Mouse (Mus musculus): ENCODE data around the gene Dupd1.
"Not testable (repeated sequence)": the region's sequence is repeated elsewhere in the genome, so short reads cannot be mapped to it uniquely, and the experiment has no call there.

Dupd1 gene

GRCm38 (mm10) chr14:21676223-21676622 lies 38.2 kb downstream of the Dupd1 start:
- no peak for DNase-seq (ENCODE audit: low read depth in 2 of 2, low spot score in 2 of 2)

GRCm38 (mm10) chr14:21674471-21674870 lies 39.9 kb downstream of the Dupd1 start:
- no peak for DNase-seq (ENCODE audit: low read depth in 2 of 2, low spot score in 2 of 2)

GRCm38 (mm10) chr14:21673100-21673499 lies 41.3 kb downstream of the Dupd1 start:
- DNase-seq (ENCODE audit: low read depth in 2 of 2, low spot score in 2 of 2): no peak

- not testable (repeated sequence) for DNase-seq (ENCODE audit: low read depth in 2 of 2, low spot score in 2 of 2)
These were observed 43.9 kb downstream of the Dupd1 start for GRCm38 (mm10) chr14:21670422-21671006.

- DNase-seq (ENCODE audit: low read depth in 2 of 2, low spot score in 2 of 2): no peak
These were observed 44.5 kb downstream of the Dupd1 start for GRCm38 (mm10) chr14:21669633-21670421.

- no peak for DNase-seq (ENCODE audit: low read depth in 2 of 2, low spot score in 2 of 2)
These were observed 45.2 kb downstream of the Dupd1 start for GRCm38 (mm10) chr14:21669218-21669617.

GRCm38 (mm10) chr14:21662465-21663142 lies 51.8 kb downstream of the Dupd1 start:
- DNase-seq (ENCODE audit: low read depth in 2 of 2, low spot score in 2 of 2): no peak

GRCm38 (mm10) chr14:21659652-21660051 lies 54.7 kb downstream of the Dupd1 start:
- peak; percentile 30 to 58 for DNase-seq (ENCODE audit: low read depth in 2 of 2, low spot score in 2 of 2)

- no peak for DNase-seq (ENCODE audit: low read depth in 2 of 2, low spot score in 2 of 2)
These were observed 55.2 kb downstream of the Dupd1 start for GRCm38 (mm10) chr14:21659155-21659554.

GRCm38 (mm10) chr14:21653813-21654212 lies 60.6 kb downstream of the Dupd1 start:
- peak; percentile 37 to 44 for DNase-seq (ENCODE audit: low read depth in 2 of 2, low spot score in 2 of 2)

GRCm38 (mm10) chr14:21640806-21641435 lies 73.5 kb downstream of the Dupd1 start:
- no peak for DNase-seq (ENCODE audit: low read depth in 2 of 2, low spot score in 2 of 2)

- no peak for DNase-seq (ENCODE audit: low read depth in 2 of 2, low spot score in 2 of 2)
These were observed 77.8 kb downstream of the Dupd1 start for GRCm38 (mm10) chr14:21636548-21636947.

GRCm38 (mm10) chr14:21631665-21632200 lies 82.6 kb downstream of the Dupd1 start:
- DNase-seq (ENCODE audit: low read depth in 2 of 2, low spot score in 2 of 2): no peak
